Mouse (Mus musculus) MEL (cell line): ENCODE measurements around the gene Slc25a38. TPM values are rescaled to one million over a fixed set of nuclear protein-coding genes. Genes with fewer than 3 reads are reported as not detected.

ENCODE experiments used
- DNase-seq: peaks from one replicate; pipeline ENCODE4 v3.0.0; 2011; ENCODE audit warnings: low read depth, low spot score
- H3K27ac ChIP-seq: 2 replicates; pipeline ENCODE4 v1.5.1; 2012; ENCODE audit warnings: low read depth, mild to moderate bottlenecking, control low read depth, low read length, moderate library complexity; ENCODE audit not compliant: control insufficient read depth
- H3K27me3 ChIP-seq, 2 experiments: fragments of 150-350 bp in 1 of 2; sonication (generic) in 1 of 2; 2 replicates each; pipeline ENCODE4 v1.6.1; 2012; ENCODE audit warnings: low read length in 2 of 2, mild to moderate bottlenecking in 2 of 2, improper control_type of control experiment in 1 of 2, moderate library complexity in 1 of 2; ENCODE audit not compliant: insufficient read depth in 2 of 2, control insufficient read depth in 1 of 2
- H3K36me3 ChIP-seq, 2 experiments: 2 replicates each; pipeline ENCODE4 v1.6.1; 2012 to 2014; ENCODE audit warnings: low read length in 2 of 2, improper control_type of control experiment in 1 of 2, inconsistent platforms in 1 of 2, mild to moderate bottlenecking in 1 of 2; ENCODE audit not compliant: insufficient read depth in 2 of 2, control insufficient read depth in 1 of 2
- H3K4me1 ChIP-seq, 2 experiments: fragments of 150-350 bp in 1 of 2; sonication (generic) in 1 of 2; 2 replicates each; pipeline ENCODE4 v1.6.1; 2012; ENCODE audit warnings: low read length in 2 of 2, improper control_type of control experiment in 1 of 2, mild to moderate bottlenecking in 1 of 2; ENCODE audit not compliant: insufficient read depth in 2 of 2, control insufficient read depth in 1 of 2
- H3K4me3 ChIP-seq, 2 experiments: fragments of 150-350 bp in 1 of 2; sonication (generic) in 1 of 2; 2 replicates each; pipeline ENCODE4 v1.5.1; 2012; ENCODE audit warnings: low read depth in 2 of 2, low read length in 2 of 2, mild to moderate bottlenecking in 2 of 2, moderate library complexity in 2 of 2, control low read depth in 1 of 2, improper control_type of control experiment in 1 of 2; ENCODE audit not compliant: control insufficient read depth in 1 of 2, insufficient read depth in 1 of 2
- H3K79me2 ChIP-seq: 2 replicates; pipeline ENCODE4 v1.6.1; 2012; ENCODE audit warnings: mild to moderate bottlenecking, low read length, moderate library complexity; ENCODE audit not compliant: control insufficient read depth, poor library complexity, insufficient read depth
- H3K9ac ChIP-seq: 2 replicates; pipeline ENCODE4 v1.6.1; 2012; ENCODE audit warnings: low read depth, mild to moderate bottlenecking, control low read depth, low read length, moderate library complexity; ENCODE audit not compliant: control insufficient read depth, poor library complexity, severe bottlenecking
- H3K9me3 ChIP-seq: fragments of 150-350 bp; sonication (generic); replicated peaks from 2 replicates; pipeline ENCODE4 v1.6.1; 2012; ENCODE audit warnings: mild to moderate bottlenecking, low read length, improper control_type of control experiment, moderate library complexity; ENCODE audit not compliant: insufficient read depth
- CHD2 ChIP-seq: IDR thresholded peaks from 2 replicates; pipeline ENCODE4 v1.6.1; 2011; ENCODE audit warnings: low read length, improper control_type of control experiment
- E2F4 ChIP-seq: IDR thresholded peaks from 2 replicates; pipeline ENCODE4 v1.6.1; 2011; ENCODE audit warnings: low read depth, low read length, improper control_type of control experiment, borderline replicate concordance
- GABPA ChIP-seq: IDR thresholded peaks from 2 replicates; pipeline ENCODE4 v1.6.1; 2012; ENCODE audit warnings: low read depth, mild to moderate bottlenecking, inconsistent platforms, low read length, improper control_type of control experiment, moderate library complexity
- GATA1 ChIP-seq: IDR thresholded peaks from 2 replicates; pipeline ENCODE4 v1.6.1; 2011; ENCODE audit warnings: low read depth, low read length, improper control_type of control experiment
- MEF2A ChIP-seq: IDR thresholded peaks from 2 replicates; pipeline ENCODE4 v1.6.1; 2014; ENCODE audit warnings: low read depth, mild to moderate bottlenecking, inconsistent platforms, low read length, improper control_type of control experiment; ENCODE audit not compliant: poor library complexity, insufficient replicate concordance, severe bottlenecking; ENCODE audit errors: extremely low read depth
- MXI1 ChIP-seq: IDR thresholded peaks from 2 replicates; pipeline ENCODE4 v1.6.1; 2011; ENCODE audit warnings: mild to moderate bottlenecking, low read depth, low read length, improper control_type of control experiment
- MYC ChIP-seq: IDR thresholded peaks from 2 replicates; pipeline ENCODE4 v1.6.1; 2011; ENCODE audit warnings: low read depth, mild to moderate bottlenecking, low read length, improper control_type of control experiment, moderate library complexity
- POLR2AphosphoS2 ChIP-seq: IDR thresholded peaks from 2 replicates; pipeline ENCODE4 v1.6.1; 2011; ENCODE audit warnings: low read length, improper control_type of control experiment
- POLR2AphosphoS5 ChIP-seq: IDR thresholded peaks from 2 replicates; pipeline ENCODE4 v1.6.1; 2012; ENCODE audit warnings: low read depth, borderline replicate concordance, mild to moderate bottlenecking, inconsistent platforms, low read length, moderate library complexity, mixed read lengths
- RAD21 ChIP-seq: IDR thresholded peaks from 2 replicates; pipeline ENCODE4 v1.6.1; 2011; ENCODE audit warnings: mild to moderate bottlenecking, low read depth, low read length, improper control_type of control experiment
- RCOR1 ChIP-seq: IDR thresholded peaks from 2 replicates; pipeline ENCODE4 v1.6.1; 2012; ENCODE audit warnings: low read depth, mild to moderate bottlenecking, inconsistent platforms, low read length, improper control_type of control experiment
- SIN3A ChIP-seq: IDR thresholded peaks from 2 replicates; pipeline ENCODE4 v1.6.1; 2012; ENCODE audit warnings: low read length, improper control_type of control experiment, inconsistent platforms
- TCF12 ChIP-seq: IDR thresholded peaks from 2 replicates; pipeline ENCODE4 v1.6.1; 2014; ENCODE audit warnings: low read depth, mild to moderate bottlenecking, inconsistent platforms, low read length, improper control_type of control experiment, moderate library complexity
- ZKSCAN1 ChIP-seq: IDR thresholded peaks from 2 replicates; pipeline ENCODE4 v1.6.1; 2012; ENCODE audit warnings: low read depth, mild to moderate bottlenecking, inconsistent platforms, low read length, improper control_type of control experiment, moderate library complexity
- polyA plus RNA-seq, 2 experiments: library from polyadenylated mRNA; stranded (reverse) in 1 of 2; unstranded in 1 of 2; fragments of >175 nt in 1 of 2; fragments of >200 nt in 1 of 2; gene quantifications; 2 replicates each; pipeline versions ENCODE4 v1.2.1 to v1.2.4; 2012; ENCODE audit warnings: low replicate concordance in 2 of 2, low read depth in 1 of 2; ENCODE audit not compliant: insufficient read length in 2 of 2, insufficient read depth in 1 of 2, missing spikeins in 1 of 2
- total RNA-seq: library from RNA; depleted of rRNA; stranded (reverse); fragments of 300-350 nt; gene quantifications from 2 replicates; pipeline ENCODE4 v1.2.3, GENCODE M21; 2012

Slc25a38 gene
- total and polyA plus RNA-seq, 3 experiments, result 81.3 to 87.6 TPM; not detected in 1

DNA sequence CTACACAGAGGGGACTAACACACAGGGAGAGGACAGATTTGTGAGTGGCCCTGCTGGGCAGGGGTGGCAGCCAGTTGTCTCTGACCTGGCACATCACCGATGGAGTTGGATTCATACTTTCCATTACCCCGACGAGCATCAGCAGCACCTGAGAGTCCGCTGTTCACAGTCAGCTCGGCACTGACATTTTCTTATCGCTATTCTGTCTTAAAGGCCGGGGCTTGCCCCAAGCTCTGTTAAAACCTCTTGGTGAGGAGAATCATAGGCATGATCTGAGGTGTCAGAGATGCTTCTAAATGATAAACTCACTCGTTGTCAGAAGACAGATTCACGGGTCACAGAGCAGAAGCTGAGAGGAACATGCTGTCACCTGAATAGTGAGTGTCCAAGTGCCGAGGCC, 19.1 kb upstream of the Slc25a38 start:
- DNase-seq, result no peak
- no peak for TF ChIP-seq GATA1
- no peaks in the 10 kb centered on the region for H3K9me3 ChIP-seq

GRCm38 (mm10) chr9:120091696-120092238, 18.4 kb upstream of the Slc25a38 start, which contains the start of gene Ccr8:
TSS of gene Ccr8 (plus strand) at chr9:120092114.
- Histone ChIP-seq H3K36me3 (no peaks in the 10 kb centered on the region), H3K4me1 (no peaks in the 10 kb centered on the region; a peak in 1 of 4 replicates), H3K27ac (no peak within 1 kb of the TSS), H3K27me3 (no peaks in the 10 kb centered on the region), H3K9ac (no peak within 1 kb of the TSS), H3K4me3 (no peak within 1 kb of the TSS), H3K9me3 (no peaks in the 10 kb centered on the region), H3K79me2 (no peaks in the 10 kb centered on the region)
- no peak for TF ChIP-seq ZKSCAN1
- TF ChIP-seq GABPA, result no peak
- no peak for TF ChIP-seq MEF2A
- TF ChIP-seq MXI1, result no peak
- TF ChIP-seq POLR2AphosphoS5, result no peak
- no peak for TF ChIP-seq RAD21
- TF ChIP-seq POLR2AphosphoS2, result no peak
- TF ChIP-seq E2F4, result no peak
- no peak for TF ChIP-seq RCOR1
- no peak for TF ChIP-seq MYC
- no peak for TF ChIP-seq TCF12
- TF ChIP-seq SIN3A, result no peak
- no peak for TF ChIP-seq CHD2
- no peak for DNase-seq

More for the DNA sequence above, 19.1 kb upstream of the Slc25a38 start:
- Histone ChIP-seq H3K36me3 (no peaks in the 10 kb centered on the region), H3K27me3 (no peaks in the 10 kb centered on the region), H3K4me3 (no peak overlapping the region), H3K79me2 (no peaks in the 10 kb centered on the region), H3K9ac (no peak overlapping the region), H3K27ac (no peak overlapping the region), H3K4me1 (no peaks in the 10 kb centered on the region; a peak in 1 of 4 replicates)

- Histone ChIP-seq H3K27ac (no peak overlapping the region), H3K36me3 (no peaks in the 10 kb centered on the region), H3K79me2 (no peaks in the 10 kb centered on the region), H3K9me3 (no peaks in the 10 kb centered on the region), H3K4me3 (no peak overlapping the region), H3K4me1 (no peaks in the 10 kb centered on the region; a peak in 1 of 4 replicates), H3K9ac (no peak overlapping the region), H3K27me3 (no peaks in the 10 kb centered on the region)
- TF ChIP-seq RAD21 (no peak), POLR2AphosphoS2 (no peak), POLR2AphosphoS5 (no peak)
- no peak for DNase-seq
These were observed 16.5 kb upstream of the Slc25a38 start for GRCm38 (mm10) chr9:120093701-120094100.
